Mouse (Mus musculus) embryonic facial prominence, embryonic 14.5 days (tissue): ENCODE results near the gene Pde11a. TPM values are rescaled to one million over a fixed set of nuclear protein-coding genes. Genes with fewer than 3 reads are reported as not detected.
"Not testable (repeated sequence)": the region's sequence is repeated elsewhere in the genome, so short reads cannot be mapped to it uniquely, and the experiment has no call there.

ENCODE experiments used
- ATAC-seq: fragments of 200-750 bp; cut with Nextera tagmentation; 2 replicates; pipeline ENCODE4 v1.8.0; 2017; ENCODE audit warnings: low read depth, moderate number of reproducible peaks, moderate TSS enrichment
- DNase-seq: peaks from one replicate; pipeline ENCODE4 v3.0.0-alpha.2; 2015; ENCODE audit warnings: low spot score
- H3K27ac ChIP-seq: fragments of 300-500 bp; sonication (generic); replicated peaks from 2 replicates; pipeline ENCODE4 v1.5.1; 2014; ENCODE audit warnings: low read depth, mild to moderate bottlenecking, low read length, moderate library complexity
- H3K27me3 ChIP-seq: fragments of 300-500 bp; sonication (generic); replicated peaks from 2 replicates; pipeline ENCODE4 v1.6.1; 2014; ENCODE audit warnings: low read length; ENCODE audit not compliant: control insufficient read depth, insufficient read depth
- H3K36me3 ChIP-seq: fragments of 300-500 bp; sonication (generic); 2 replicates; pipeline ENCODE4 v1.6.1; 2014; ENCODE audit warnings: low read length, mixed read lengths; ENCODE audit not compliant: control insufficient read depth, insufficient read depth
- H3K4me1 ChIP-seq: fragments of 300-500 bp; sonication (generic); 2 replicates; pipeline ENCODE4 v1.6.1; 2014; ENCODE audit warnings: antibody characterized with exemption, low read length; ENCODE audit not compliant: control insufficient read depth, insufficient read depth
- H3K4me2 ChIP-seq: fragments of 300-500 bp; sonication (generic); 2 replicates; pipeline ENCODE4 v1.6.1; 2014; ENCODE audit warnings: low read depth, mild to moderate bottlenecking, low read length, moderate library complexity, mixed read lengths
- H3K4me3 ChIP-seq: fragments of 300-500 bp; sonication (generic); 2 replicates; pipeline ENCODE4 v1.5.1; 2014; ENCODE audit warnings: low read depth, mild to moderate bottlenecking, low read length
- H3K9ac ChIP-seq: fragments of 300-500 bp; sonication (generic); 2 replicates; pipeline ENCODE4 v1.6.1; 2014; ENCODE audit warnings: low read depth, mild to moderate bottlenecking, low read length, moderate library complexity, mixed read lengths
- H3K9me3 ChIP-seq: fragments of 300-500 bp; sonication (generic); 2 replicates; pipeline ENCODE4 v1.6.1; 2016; ENCODE audit warnings: low read length; ENCODE audit not compliant: control insufficient read depth
- WGBS: fragments of 180-500 bp; shearing (Covaris S2); extraction: QIAGEN DNeasy Blood & Tissue Kit; methylation state at CpG from one replicate; pipeline ENCODE4 v1.1.7; 2014; 5-methylcytosine and 5-hydroxymethylcytosine counted together
- polyA plus RNA-seq: library from polyadenylated mRNA; unstranded; fragments of >200 nt; fragmentation: Nextera tagmentation; extraction: Ambion mirVana; gene quantifications from 2 replicates; pipeline ENCODE4 v1.2.1, GENCODE M21; 2014

Gene Pde11a
- polyA plus RNA-seq, 1 experiment from 2014 or later: 0.21 TPM

DNA sequence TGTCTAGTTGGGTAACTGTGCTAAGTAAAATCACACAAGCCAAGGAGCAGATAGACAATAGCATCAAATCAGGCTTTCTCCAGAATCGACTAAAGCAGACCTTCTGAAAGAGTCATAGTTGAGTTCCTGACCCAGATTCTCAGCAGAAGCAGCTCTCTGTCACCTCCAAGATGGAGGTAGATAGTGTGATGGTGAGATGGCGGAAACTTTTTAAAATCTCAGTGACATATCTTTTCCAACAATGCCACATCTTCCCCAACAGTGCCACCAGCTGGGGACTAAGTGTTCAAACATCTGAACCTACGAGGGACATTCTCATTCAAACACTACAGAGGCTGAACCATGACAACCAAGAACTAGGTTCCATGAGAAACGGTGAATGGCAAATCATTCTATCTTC, 355.9 kb downstream of the Pde11a start:
- Histone ChIP-seq H3K4me1 (peaks cover under 1% of the 10 kb centered on the region; the same call in 1 of the 2 replicates), H3K27me3 (no peaks in the 10 kb centered on the region), H3K36me3 (no peaks in the 10 kb centered on the region), H3K4me3 (no peak overlapping the region), H3K27ac (no peak overlapping the region), H3K9me3 (no peaks in the 10 kb centered on the region), H3K9ac (no peak overlapping the region), H3K4me2 (no peak overlapping the region)
- DNase-seq (no peak), ATAC-seq (no peak)
- WGBS: 96% methylated on average over 4 of the region's 4 CpGs

DNA sequence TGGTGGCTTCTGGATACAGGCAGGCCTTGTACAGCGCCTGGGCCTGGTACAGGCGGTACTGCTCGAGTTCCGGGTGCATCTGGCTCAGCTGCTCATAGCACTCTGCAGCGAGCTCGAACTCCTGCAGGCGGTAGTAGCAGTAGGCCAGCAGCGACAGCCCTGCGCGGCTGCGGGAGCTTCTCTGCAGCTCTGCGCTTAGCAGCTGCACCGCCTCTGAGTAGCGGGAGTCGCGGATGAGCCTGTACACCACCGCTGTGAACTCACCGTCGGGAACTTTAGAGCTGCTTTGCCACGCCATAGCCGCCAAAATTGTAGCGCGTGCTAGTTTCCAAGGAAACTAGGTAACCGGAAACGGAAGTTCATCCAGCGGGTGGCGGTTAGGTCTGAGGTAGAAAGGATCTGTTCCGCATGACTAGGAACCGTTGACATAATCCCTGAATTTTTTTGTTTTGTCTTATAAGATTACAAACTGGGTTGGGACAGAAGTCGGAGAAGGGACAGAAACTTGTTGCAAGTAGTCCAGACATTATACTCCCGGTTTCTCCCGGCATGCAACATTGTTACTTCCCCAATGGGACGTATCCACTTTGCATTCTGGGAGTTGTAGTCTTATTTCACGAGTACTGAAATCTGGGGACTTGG, 357.0 kb downstream of the Pde11a start, which contains the start of gene Ttc30a1:
Gene Ttc30a1 (minus strand): TSS at position 528 of the 642 bp plus-strand sequence.
- Histone ChIP-seq H3K27ac (0 out of 2 replicates have a peak within 1 kb of the TSS, but pooled peaks have one; percentile 28), H3K4me2 (peak within 1 kb of the TSS; percentile 63), H3K9ac (peak within 1 kb of the TSS; percentile 62), H3K4me3 (peak within 1 kb of the TSS; percentile 47)
- WGBS: 3% methylated on average over 24 of the region's 34 CpGs
- ATAC-seq: peak; percentile 78
- not testable (repeated sequence) for H3K9me3 ChIP-seq, H3K27me3 ChIP-seq, H3K4me1 ChIP-seq, H3K36me3 ChIP-seq
- DNase-seq: peak; percentile 94

DNA sequence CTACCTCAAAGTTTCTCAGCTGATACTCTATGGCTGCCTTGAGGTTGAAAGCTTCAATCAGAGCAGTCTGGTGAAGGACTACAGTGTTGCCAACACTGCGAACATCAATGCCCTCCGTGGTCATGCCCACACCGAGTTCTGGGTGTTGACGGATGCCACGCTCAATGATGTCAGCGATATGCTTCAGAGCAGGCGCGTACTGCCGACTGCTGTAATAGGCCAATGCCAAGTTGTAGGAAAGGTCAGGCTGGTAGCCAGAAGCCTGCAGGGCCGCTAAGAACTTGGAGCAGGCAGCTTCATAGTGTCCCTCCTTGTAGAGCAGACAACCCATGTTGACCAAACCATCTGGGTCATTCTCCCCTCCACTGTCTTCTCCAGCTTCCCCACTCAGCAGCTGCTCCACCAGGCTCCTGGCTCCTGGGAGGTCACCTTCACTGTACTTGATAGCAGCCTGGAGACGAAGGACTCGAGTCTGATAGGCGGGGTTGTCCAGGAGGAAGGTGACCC, 357.6 kb downstream of the Pde11a start:
- DNase-seq, H3K27me3 ChIP-seq, H3K27ac ChIP-seq, H3K9ac ChIP-seq, H3K36me3 ChIP-seq, H3K4me1 ChIP-seq, H3K9me3 ChIP-seq, ATAC-seq: not testable (repeated sequence)
- Histone ChIP-seq H3K4me2 (peak overlapping the region; percentile 63), H3K4me3 (peak overlapping the region; percentile 47)
- 95% methylated on average over 13 of the region's 13 CpGs for WGBS

DNA sequence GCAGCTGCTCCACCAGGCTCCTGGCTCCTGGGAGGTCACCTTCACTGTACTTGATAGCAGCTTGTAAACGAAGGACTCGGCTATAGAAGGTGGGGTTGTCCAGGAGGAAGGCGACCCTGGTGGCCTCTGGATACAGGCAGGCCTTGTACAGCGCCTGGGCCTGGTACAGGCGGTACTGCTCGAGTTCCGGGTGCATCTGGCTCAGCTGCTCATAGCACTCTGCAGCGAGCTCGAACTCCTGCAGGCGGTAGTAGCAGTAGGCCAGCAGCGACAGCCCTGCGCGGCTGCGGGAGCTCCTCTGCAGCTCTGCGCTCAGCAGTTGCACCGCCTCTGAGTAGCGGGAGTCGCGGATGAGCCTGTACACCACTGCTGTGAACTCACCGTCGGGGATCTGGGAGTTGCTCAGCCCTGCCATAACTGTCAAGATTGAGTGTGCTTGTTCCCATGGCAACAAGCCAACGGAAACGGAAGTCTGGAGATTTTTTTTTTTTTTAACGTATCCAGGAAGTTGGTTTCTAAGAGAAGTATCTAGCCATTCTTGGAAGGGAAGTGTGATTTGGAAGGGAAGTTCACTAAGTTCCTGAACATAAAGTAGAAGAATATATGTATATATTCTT, 360.7 kb downstream of the Pde11a start, which contains the start of gene Ttc30a2:
Gene Ttc30a2 (minus strand): TSS at position 419 of the 617 bp plus-strand sequence.
- H3K4me1 ChIP-seq, H3K9me3 ChIP-seq, DNase-seq, H3K4me2 ChIP-seq, H3K9ac ChIP-seq, H3K27ac ChIP-seq, H3K27me3 ChIP-seq, ATAC-seq, H3K4me3 ChIP-seq, H3K36me3 ChIP-seq: not testable (repeated sequence)
- WGBS: 28% methylated on average over 13 of the region's 24 CpGs

DNA sequence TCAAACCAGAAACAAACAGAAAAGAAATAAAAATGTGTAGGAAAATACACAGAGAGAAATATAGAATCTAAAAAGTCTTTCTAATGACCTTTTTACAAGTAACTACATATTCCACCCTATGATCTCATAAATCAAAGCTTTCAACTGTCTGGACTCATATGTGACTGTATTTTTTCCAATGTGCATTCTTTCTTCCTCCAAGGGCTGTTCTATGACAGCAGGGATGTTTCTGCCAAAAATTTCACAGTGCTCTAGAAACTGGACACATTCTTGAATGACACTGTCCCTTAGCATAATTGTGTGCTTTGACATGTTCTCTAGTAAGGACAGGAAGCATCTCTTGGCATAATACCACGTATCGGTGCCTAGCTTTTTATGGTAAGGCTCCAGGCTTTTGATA, 362.5 kb downstream of the Pde11a start:
- 88% methylated on average over 2 of the region's 2 CpGs for WGBS

DNA sequence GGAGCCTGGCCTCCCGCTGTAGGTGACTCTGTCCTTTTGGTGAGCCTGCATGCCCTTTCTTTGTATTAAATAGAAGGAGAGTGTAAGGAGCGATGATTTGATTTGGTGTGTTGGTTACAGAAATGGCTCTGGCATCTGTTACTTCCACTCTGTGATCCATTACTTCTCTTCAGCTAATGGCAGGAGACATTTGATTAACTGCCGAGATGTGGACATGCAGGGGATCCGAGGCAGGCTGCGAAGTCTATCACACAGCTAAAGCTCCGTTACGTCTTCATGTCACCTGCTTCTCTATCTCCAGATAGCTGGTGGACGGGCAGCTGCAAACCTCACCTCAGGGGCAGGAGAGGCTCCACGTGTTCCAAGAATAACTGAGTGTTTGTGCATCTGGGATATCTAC, 364.4 kb downstream of the Pde11a start:
- ATAC-seq: no peak
- Histone ChIP-seq H3K36me3 (no peaks in the 10 kb centered on the region), H3K4me1 (no peaks in the 10 kb centered on the region), H3K4me2 (no peak overlapping the region), H3K9ac (no peak overlapping the region), H3K27ac (no peak overlapping the region), H3K4me3 (no peak overlapping the region), H3K27me3 (no peaks in the 10 kb centered on the region), H3K9me3 (no peaks in the 10 kb centered on the region)
- DNase-seq: no peak
- WGBS: 73% methylated on average over 9 of the region's 9 CpGs

More for the DNA sequence above, 362.5 kb downstream of the Pde11a start:
- not testable (repeated sequence) for H3K4me1 ChIP-seq, H3K27ac ChIP-seq, H3K4me2 ChIP-seq, H3K9ac ChIP-seq, DNase-seq, H3K27me3 ChIP-seq, ATAC-seq, H3K36me3 ChIP-seq, H3K9me3 ChIP-seq, H3K4me3 ChIP-seq

DNA sequence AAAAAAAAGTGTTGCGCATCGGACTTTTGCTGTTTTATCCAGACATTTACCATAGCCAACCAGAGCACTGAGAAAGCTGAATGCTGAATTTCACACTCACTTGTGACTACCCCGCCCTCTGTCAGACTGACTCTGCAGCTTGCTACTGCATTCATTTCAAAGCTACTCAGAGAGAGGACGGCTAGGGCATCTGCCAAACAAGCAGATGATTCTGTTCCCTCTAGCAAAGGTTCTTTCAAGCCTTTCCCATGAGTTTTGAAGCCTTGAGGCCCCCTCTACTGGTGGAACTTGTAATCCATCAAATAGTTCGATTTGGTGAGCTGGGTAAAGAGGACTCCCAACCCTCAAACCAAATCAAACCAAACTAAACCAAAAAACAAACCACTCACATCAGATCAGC, 373.6 kb downstream of the Pde11a start:
- Histone ChIP-seq H3K36me3 (no peaks in the 10 kb centered on the region), H3K4me2 (peak overlapping the region; percentile 51), H3K27ac (no peak overlapping the region), H3K4me3 (peak overlapping the region; percentile 4), H3K27me3 (no peaks in the 10 kb centered on the region), H3K9me3 (no peaks in the 10 kb centered on the region), H3K9ac (0 out of 2 replicates have a peak overlapping the region, but pooled peaks have one; percentile 35), H3K4me1 (peaks cover 12% of the 10 kb centered on the region)
- ATAC-seq (peak; percentile 78), DNase-seq (peak; percentile 88)
- 30% methylated on average over 5 of the region's 5 CpGs for WGBS

DNA sequence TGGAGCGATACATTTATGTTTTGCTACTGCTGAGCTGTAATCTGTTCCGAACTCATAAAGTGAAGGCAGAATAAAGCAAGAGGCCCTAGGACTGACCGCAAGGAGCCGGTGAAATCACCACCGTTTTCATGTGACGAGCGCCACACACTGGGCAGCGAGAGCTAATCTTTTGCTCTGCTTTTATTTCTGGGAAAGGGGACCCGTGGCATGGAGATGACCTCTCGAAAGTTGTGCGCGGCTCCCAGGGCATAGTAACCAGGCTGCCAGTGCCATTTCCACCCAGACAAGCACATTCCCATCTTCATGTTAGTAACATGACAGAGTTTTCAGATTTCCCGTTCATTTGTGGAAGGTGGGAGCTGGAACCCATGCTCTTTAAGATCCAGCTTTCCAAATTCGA, 374.1 kb downstream of the Pde11a start:
- Histone ChIP-seq H3K4me1 (peaks cover 16% of the 10 kb centered on the region), H3K4me3 (peak overlapping the region; percentile 4), H3K36me3 (no peaks in the 10 kb centered on the region), H3K4me2 (peak overlapping the region; percentile 51), H3K9ac (peak overlapping the region; percentile 35; the same call in 1 of the 2 replicates), H3K27ac (no peak overlapping the region), H3K27me3 (no peaks in the 10 kb centered on the region), H3K9me3 (no peaks in the 10 kb centered on the region)
- DNase-seq (peak; percentile 75), ATAC-seq (no peak)
- WGBS: 14% methylated on average over 14 of the region's 14 CpGs
